Mouse (Mus musculus) heart, adult 2 months (tissue): ENCODE data around the gene Foxp1. TPM values are rescaled to one million over a fixed set of nuclear protein-coding genes. Genes with fewer than 3 reads are reported as not detected.
A peak's percentile ranks its signal among the peaks of the same experiment; 100 is the strongest.

Experiments
- DNase-seq, 2 experiments: peaks; one replicate each; pipeline ENCODE4 v3.0.0; 2021
- H3K27ac ChIP-seq: fragments of 200-600 bp; 2 replicates; pipeline ENCODE4 v1.8.1; 2022
- H3K27me3 ChIP-seq: fragments of 200-500 bp; 2 replicates; pipeline ENCODE4 v1.6.1; 2012; ENCODE audit warnings: mild to moderate bottlenecking, low read length, inconsistent platforms, mixed read lengths; ENCODE audit not compliant: control insufficient read depth, insufficient read depth
- H3K36me3 ChIP-seq: fragments of 200-500 bp; 2 replicates; pipeline ENCODE4 v1.6.1; 2012; ENCODE audit warnings: low read length, inconsistent platforms; ENCODE audit not compliant: control insufficient read depth, insufficient read depth
- H3K4me1 ChIP-seq: fragments of 200-500 bp; 2 replicates; pipeline ENCODE4 v1.6.1; 2011; ENCODE audit warnings: low read length; ENCODE audit not compliant: control insufficient read depth, insufficient read depth
- H3K4me3 ChIP-seq: fragments of 200-600 bp; 2 replicates; pipeline ENCODE4 v1.8.1; 2022
- H3K79me2 ChIP-seq: fragments of 200-500 bp; replicated peaks from 2 replicates; pipeline ENCODE4 v1.6.1; 2012; ENCODE audit warnings: mild to moderate bottlenecking, inconsistent platforms, low read length, moderate library complexity, mixed read lengths; ENCODE audit not compliant: control insufficient read depth, insufficient read depth
- H3K9ac ChIP-seq: fragments of 200-500 bp; 2 replicates; pipeline ENCODE4 v1.6.1; 2012; ENCODE audit warnings: low read depth, mild to moderate bottlenecking, control low read depth, inconsistent platforms, low read length, mixed read lengths
- CTCF ChIP-seq: fragments of 200-600 bp; IDR thresholded peaks from 2 replicates; pipeline ENCODE4 v1.8.1; 2022; ENCODE audit warnings: antibody characterized with exemption, mild to moderate bottlenecking, moderate library complexity
- EP300 ChIP-seq: fragments of 200-500 bp; IDR thresholded peaks from 2 replicates; pipeline ENCODE4 v1.6.1; 2011; ENCODE audit warnings: low read depth, low read length, control low read depth; ENCODE audit not compliant: insufficient read depth
- POLR2A ChIP-seq: fragments of 200-500 bp; IDR thresholded peaks from 2 replicates; pipeline ENCODE4 v1.6.1; 2011; ENCODE audit warnings: mild to moderate bottlenecking, low read depth, low read length, control low read depth; ENCODE audit not compliant: insufficient read depth
- WGBS: fragments of 180-500 bp; shearing (Covaris S2); methylation state at CpG from one replicate; pipeline ENCODE4 v1.1.7; 2018; 5-methylcytosine and 5-hydroxymethylcytosine counted together
- intact Hi-C: fragments of 180-260 bp; cut with DNase I; formaldehyde crosslinking; loops from one replicate; pipeline ENCODE4 v1.15.1; 2025
- polyA plus RNA-seq: library from polyadenylated mRNA; depleted of rRNA; stranded (reverse); fragments of >200 nt; gene quantifications from 2 replicates; pipeline ENCODE4 v1.2.3, GENCODE M21; 2012
- total RNA-seq, 2 experiments: library from RNA; stranded (reverse); gene quantifications; 2 replicates each; pipeline ENCODE4 v1.2.3; 2021

Foxp1 gene
- total and polyA plus RNA-seq, 3 experiments = 22.9 to 31.6 (median 26.4) TPM

DNA sequence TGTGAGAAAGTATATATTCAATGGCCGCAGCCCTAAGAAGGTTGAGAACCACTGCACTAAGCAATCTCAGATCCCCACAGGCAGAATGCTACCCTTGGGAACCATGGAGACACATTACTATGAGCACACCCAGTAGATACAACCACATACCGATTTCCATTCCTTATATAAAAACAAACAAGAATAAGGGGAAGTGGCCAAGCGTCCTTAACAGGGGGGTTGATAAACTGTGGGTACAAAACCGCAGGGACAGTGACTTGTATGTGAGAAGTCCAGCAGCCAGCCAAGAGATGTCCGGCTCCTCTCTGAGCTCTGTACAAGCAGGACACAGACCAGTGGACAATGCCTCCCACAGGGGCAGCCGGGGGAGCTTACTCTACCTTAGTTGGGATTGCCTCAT is 563.2 kb downstream of the Foxp1 start:
- Histone ChIP-seq H3K27me3 (no peaks in the 10 kb centered on the region), H3K27ac (no peak overlapping the region), H3K4me3 (no peak overlapping the region), H3K9ac (no peak overlapping the region), H3K4me1 (no peaks in the 10 kb centered on the region), H3K36me3 (no peaks in the 10 kb centered on the region), H3K79me2 (no peaks in the 10 kb centered on the region)
- intact Hi-C loops = no loop called here
- TF ChIP-seq CTCF = no peak
- TF ChIP-seq POLR2A = no peak
- TF ChIP-seq EP300 = no peak
- WGBS = 64% methylated on average over 6 of the region's 6 CpGs
- no peak for DNase-seq

DNA sequence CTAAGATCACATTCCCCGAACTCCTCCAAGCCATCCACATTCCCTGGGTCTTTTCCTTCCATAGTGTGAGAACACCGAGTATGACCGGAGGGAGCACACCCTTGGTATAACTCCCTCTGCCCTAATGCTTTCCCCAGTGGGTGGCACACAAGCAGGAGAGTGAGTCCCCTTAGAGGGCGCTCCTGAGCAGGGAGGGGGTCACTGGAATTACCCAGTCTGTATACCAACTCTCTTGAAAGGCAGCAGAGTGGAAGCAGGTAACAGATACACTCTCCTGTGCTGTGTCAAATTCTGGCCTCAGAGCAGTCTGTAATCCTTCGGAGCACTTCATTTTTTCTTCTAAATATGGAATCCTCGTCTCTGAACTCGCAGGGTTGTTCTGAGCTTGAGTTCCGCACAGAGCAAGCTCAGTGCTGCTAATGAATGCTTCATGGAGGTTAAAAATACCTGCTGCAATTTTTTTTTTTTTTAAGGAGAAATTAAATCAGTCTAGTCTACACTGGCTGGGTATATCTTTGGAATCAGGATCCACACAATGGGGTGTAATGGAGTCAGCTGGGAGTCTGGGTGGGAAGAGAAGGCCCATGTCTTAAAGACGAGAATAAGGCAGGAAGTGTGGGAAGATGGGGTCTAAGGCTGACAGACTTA is 565.9 kb downstream of the Foxp1 start:
- no peak for TF ChIP-seq EP300
- no peak for TF ChIP-seq POLR2A
- peak; percentile 46 for TF ChIP-seq CTCF
- no peaks in the 10 kb centered on the region for H3K4me1 ChIP-seq
- DNase-seq = no peak
- H3K27me3 ChIP-seq = no peaks in the 10 kb centered on the region
- no peak overlapping the region for H3K9ac ChIP-seq
- no peaks in the 10 kb centered on the region for H3K79me2 ChIP-seq
- intact Hi-C loops = no loop called here
- H3K4me3 ChIP-seq = no peak overlapping the region
- no peak overlapping the region for H3K27ac ChIP-seq
- WGBS = 77% methylated on average over 9 of the region's 9 CpGs
- H3K36me3 ChIP-seq = 0 out of 2 replicates have a peak, but pooled peaks cover 2% of the 10 kb centered on the region

DNA sequence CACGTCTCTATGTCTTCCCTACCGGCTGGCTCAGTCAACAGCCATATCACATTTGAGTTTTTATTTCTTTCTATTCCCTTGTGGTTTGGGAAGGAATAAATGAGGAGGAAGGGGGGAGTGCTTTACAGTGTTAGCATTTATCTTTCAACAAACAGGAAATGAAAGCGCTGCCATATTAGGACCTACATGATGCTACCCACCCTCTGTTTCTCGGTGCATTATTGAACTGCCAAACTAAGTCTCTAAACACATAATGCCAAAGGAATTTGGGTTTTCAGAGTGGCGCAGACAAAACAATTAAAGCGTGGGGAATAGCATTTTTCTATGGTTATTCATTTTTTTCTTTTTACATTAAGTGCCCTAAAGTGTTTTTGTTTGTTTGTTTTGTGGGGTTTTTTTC is 566.8 kb downstream of the Foxp1 start:
- no peak for DNase-seq
- no peak for TF ChIP-seq POLR2A
- no peak for TF ChIP-seq CTCF
- no peak for TF ChIP-seq EP300
- Histone ChIP-seq H3K36me3 (peaks cover 5% of the 10 kb centered on the region), H3K79me2 (no peaks in the 10 kb centered on the region), H3K4me3 (no peak overlapping the region), H3K4me1 (no peaks in the 10 kb centered on the region), H3K27ac (no peak overlapping the region), H3K9ac (no peak overlapping the region), H3K27me3 (no peaks in the 10 kb centered on the region)
- intact Hi-C loops = no loop called here
- WGBS = 36% methylated on average over 6 of the region's 6 CpGs

DNA sequence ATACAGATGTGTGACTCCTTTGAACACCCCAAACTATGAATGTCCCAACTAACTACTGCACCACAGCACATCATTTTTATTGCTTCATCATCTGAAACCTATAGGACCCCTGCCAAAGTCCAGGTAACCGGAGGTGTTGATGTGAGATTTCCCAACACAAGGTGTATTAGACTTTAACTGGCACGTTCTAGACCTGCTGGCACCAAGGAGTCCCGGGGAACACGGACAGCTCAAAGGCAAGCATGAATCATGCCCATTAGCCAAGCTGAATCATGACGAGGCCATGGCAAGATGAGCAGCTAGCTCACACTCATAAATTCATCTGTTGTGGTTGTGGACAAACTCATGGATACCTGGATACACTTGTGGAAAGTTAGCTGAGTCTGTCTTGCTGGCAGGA is 568.1 kb downstream of the Foxp1 start:
- intact Hi-C loops = no loop called here

DNA sequence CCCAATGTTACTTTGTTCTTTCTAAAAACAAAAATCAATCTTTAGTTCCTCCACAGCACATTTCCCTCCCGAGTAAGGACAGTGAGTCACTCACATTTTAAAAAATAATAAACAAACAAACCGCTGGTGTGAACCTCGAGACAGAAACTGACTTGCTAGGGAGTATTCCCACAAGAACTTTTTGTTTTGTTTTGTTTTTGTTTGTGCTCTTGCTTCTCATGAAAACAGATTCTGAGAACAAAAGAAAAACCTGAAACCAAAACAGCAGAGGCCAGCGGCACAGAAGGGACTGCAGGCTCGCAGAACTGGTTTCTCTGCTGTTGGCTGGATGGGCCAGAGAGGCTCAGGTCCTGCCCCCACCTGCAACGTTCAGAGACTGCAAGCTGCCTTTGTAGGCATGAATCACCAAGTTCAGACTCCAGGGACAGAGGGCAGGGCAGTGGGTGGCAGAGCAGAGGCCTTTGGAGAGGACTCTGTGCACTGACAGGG is 572.8 kb downstream of the Foxp1 start:
- Histone ChIP-seq H3K9ac (no peak overlapping the region), H3K4me3 (no peak overlapping the region), H3K79me2 (no peaks in the 10 kb centered on the region), H3K27me3 (no peaks in the 10 kb centered on the region), H3K4me1 (peaks cover 5% of the 10 kb centered on the region), H3K27ac (peak overlapping the region; percentile 66), H3K36me3 (peaks cover 5% of the 10 kb centered on the region)
- 18% methylated on average over 6 of the region's 6 CpGs for WGBS
- TF ChIP-seq EP300 = no peak
- no peak for TF ChIP-seq CTCF
- no peak for TF ChIP-seq POLR2A
- peak in 1 of 2 experiments; percentile 37 for DNase-seq
- intact Hi-C loops = no loop called here

More for the DNA sequence above, 568.1 kb downstream of the Foxp1 start:
- Histone ChIP-seq H3K27me3 (no peaks in the 10 kb centered on the region), H3K4me3 (no peak overlapping the region), H3K79me2 (no peaks in the 10 kb centered on the region), H3K9ac (no peak overlapping the region), H3K27ac (no peak overlapping the region), H3K4me1 (peaks cover 4% of the 10 kb centered on the region), H3K36me3 (peaks cover 5% of the 10 kb centered on the region)
- no peak for DNase-seq
- TF ChIP-seq POLR2A (no peak), CTCF (no peak), EP300 (no peak)
- 98% methylated on average over 5 of the region's 5 CpGs for WGBS

DNA sequence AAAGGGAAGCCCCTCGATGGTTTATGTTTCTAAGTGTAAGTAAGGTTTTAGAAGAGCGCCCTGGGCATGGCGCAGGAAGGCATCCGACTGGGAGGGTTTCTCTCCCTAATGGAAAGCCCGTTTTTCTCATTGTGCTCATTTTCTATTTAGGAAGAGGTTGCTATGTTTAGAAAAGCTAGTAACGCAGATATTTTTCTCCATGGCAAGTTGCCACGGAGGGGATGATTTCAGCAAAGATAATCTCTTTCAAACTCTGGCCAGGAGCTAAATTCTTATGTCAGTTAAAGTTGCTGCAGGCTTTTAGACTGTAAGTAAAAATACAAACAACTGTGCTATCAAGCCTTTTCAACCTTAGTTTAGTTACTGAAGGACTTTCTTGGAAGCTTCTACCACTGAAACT is 573.2 kb downstream of the Foxp1 start:
- Histone ChIP-seq H3K9ac (no peak overlapping the region), H3K4me1 (peaks cover 5% of the 10 kb centered on the region), H3K79me2 (no peaks in the 10 kb centered on the region), H3K36me3 (peaks cover 5% of the 10 kb centered on the region), H3K4me3 (no peak overlapping the region), H3K27ac (peak overlapping the region; percentile 66), H3K27me3 (no peaks in the 10 kb centered on the region)
- intact Hi-C loops = no loop called here
- TF ChIP-seq EP300 (no peak), CTCF (no peak), POLR2A (no peak)
- DNase-seq = no peak
- 36% methylated on average over 7 of the region's 7 CpGs for WGBS
